Mouse (Mus musculus): ENCODE results near the gene Calhm2. TPM values are rescaled to one million over a fixed set of nuclear protein-coding genes. Genes with fewer than 3 reads are reported as not detected.

The Calhm2 gene
- total RNA-seq (2021), result 1 to 10 TPM; 4.4 to 4.5 TPM

DNA sequence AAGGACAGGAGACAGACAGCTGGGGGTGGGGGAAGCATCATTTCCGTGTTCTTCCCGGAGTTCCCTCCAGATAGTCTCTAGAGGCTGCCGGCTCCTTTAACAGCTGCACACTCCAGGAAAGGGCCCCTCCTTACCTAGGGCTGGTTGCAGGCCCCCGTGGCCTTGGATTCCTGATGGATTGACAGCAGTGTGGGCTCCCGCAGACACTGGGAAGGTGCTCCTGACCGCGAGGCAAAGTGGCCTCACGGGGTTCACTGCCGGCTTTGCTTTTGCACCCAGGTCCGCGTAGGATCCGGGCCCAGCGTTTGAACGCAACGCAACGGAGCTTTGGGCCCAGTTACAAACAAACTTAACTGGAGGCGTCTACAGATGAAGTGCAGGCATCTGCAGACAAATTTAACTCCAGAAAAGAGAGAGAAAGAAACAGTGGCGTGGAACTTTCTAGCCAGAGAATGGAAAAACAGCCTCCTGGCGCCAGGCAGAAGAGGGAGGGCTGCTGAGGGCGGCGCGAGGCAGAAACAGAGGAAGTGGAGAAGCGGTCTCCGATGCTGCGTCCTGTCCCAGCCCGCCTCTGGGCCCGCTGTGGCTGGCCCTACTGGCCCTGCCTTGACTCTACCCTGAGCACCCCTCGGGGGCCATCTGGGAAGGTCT lies at the start of gene Calhm2:
Gene Calhm2 (minus strand): TSS at position 524 of the 651 bp plus-strand sequence.
- intact Hi-C loops (cut with DNase I), result no loop called here

DNA sequence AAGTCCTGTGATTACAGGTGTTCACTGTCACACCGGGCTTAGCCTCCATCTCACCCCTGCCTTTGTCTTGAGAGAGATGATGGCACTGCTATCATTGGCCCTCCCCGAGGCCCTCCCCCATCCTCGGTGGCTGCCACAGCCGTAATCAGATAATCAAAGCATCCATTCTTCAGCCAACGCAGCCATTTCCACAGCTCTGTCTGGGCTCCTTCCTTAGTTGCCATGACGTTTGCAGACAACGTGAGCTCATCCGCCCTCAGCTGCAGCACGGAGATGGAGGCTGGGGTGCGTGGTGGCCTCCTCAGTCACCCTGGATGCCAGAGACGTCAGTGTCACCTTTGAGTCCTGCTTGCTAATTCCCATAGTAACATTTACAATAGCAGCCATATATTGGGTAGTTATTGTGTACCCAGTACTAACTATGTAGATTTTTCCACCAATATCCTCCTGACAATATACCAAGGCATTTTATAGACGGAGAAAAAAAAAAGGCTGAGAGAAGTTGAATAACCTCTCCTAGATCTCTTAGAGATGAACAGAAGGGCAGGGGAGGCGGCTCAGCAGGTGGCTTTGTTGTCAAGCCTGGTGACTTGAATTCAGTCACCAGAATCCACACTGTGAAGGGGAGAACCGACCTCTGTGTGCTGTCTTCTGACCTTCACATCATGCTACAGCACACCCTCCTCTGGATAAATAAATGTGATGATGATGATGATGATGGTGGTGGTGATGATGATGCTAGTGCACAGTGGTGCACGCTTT lies 48.6 kb upstream of the Calhm2 start:
- intact Hi-C loops (cut with DNase I), result no loop called here
- DNase-seq, result no peak

More for the DNA sequence above, at the start of gene Calhm2:
- DNase-seq, result peak; percentile 70 to 78

DNA sequence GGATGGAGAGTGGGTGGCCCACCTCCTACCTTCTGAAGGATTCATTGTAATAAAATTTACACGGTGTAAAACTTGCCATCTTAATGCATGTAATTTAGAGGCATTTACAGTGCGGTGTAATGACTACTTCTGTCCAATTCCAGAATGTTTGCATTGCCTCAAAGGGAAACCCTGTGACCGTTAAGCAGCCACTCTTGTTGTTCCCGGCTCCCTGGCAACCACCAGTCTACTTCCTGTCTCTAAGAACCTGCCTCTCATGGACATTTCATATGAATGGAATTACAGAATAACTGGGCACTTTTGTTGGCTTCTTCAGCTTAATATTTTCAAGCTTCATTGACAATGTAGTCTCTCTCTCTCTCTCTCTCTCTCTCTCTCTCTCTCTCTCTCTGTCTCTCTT lies 46.6 kb upstream of the Calhm2 start:
- no peak for DNase-seq
- intact Hi-C loops (cut with DNase I), result no loop called here

DNA sequence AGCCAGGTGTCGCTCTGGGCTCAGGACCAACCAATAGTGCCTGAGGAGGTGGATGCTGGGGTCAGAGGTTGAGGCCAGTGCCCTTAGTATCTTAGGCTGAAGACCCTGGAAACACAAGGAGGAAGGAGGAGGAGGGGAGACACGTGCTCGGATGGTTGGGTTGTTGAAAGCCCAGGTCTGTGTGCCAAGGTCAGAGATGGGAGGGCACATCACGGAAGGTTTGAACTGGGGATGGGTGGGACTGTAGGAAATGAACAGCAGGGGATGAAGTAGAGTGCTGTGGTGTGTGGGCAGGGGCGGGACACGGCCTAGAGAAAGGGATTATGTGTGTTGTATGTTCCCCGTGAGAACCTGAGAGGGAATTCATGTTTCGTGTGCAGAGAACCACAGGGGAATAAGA lies 46.1 kb upstream of the Calhm2 start:
- no peak for DNase-seq
- intact Hi-C loops (cut with DNase I), result no loop called here

DNA sequence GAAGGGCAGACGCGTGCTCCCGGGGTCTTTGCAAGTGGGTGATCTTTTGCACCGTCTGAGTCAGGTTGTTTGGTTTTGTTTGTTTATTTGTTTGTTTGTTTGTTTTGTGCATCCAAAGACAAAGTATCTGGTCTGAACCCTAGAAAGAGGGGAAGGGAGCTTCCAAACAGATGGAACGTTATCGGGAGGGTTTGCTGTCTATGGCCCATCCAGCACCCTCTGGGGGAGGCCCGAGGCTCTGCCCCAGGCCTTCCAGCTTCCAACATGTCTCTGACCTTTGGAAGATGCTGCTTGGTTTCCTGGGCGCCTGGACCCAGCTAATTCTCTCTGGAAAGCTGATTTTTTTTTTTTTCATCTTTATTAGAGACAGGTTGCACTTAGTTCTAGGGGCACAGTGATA lies 41.9 kb upstream of the Calhm2 start:
- intact Hi-C loops (cut with DNase I), result no loop called here
- DNase-seq, result no peak

DNA sequence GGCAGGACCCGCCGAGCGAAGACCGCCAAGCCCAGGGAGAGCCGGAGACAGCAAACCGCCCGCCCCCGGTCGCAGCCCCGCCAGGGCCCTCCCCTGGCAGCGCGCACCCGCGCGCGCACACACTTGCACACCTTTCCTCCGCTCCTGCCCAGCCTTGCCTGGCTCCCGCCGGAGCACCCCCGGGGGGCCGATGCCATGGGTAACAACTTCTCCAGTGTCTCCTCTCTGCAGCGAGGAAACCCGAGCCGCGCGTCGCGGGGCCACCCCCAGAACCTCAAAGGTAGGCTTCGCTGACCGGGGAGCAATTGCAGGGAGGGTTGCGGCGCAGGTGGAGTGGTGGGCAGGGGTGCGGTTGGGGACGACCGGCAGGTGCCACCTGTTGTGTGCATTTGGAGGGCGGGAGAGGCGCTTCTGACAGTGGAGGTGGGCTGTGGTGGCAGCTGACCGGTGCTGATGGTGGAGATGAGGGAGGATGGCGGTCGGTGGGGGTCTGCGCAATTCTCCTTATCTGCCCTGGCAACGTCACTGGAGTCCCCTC lies 41.2 kb upstream of the Calhm2 start:
- peak; percentile 10 to 27 for DNase-seq
- intact Hi-C loops (cut with DNase I), result loop anchor here (2.0 to 5.0 kb wide), 2 partner anchors 78 to 159 kb away; no protein-coding TSS in a partner anchor

DNA sequence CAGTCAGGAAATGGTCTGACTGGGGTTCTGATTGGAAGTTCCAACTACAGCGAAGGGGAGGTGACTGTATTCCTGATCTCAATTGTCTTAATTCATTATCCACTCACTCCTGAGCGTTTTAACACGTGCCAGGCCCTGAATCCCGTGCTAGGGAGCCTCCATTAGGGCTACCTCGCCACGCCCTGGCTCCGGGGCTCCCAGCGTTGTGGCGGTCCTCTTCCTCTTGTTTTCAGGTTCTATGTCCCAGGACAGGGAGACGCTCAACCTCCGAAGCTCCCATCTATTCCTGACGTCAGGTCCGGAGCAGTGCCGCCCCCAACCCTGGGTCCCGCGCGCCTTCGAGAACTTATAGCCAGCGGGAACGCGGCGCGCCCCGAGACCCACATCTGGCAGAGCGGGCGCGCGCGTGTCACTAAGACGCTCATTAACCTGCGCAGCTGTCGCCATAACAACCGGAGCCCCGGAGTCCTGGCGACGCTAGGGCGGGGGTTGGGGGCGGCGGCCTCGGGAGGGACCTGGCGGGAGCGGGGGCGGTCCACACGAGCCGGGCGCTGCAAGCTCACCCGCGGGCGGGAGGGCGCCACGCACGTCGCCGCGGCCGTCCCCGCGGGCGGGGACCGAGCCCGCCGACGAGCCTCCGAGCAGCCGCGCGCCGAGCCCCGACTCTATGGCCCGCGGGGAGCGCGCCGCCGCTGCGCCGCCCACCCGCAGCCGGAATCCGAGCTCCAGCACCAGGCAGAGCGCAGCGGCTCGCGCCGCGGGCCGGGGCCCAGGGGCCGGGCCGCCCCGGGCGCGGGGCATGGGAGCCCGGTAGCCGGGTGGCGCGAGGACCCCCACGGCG lies 40.6 kb upstream of the Calhm2 start, which contains the start of gene Neurl1a:
Gene Neurl1a (plus strand): TSS at position 390 of the 841 bp plus-strand sequence.
- intact Hi-C loops (cut with DNase I), result loop anchor here (2.0 to 5.0 kb wide), 2 partner anchors 79 to 160 kb away; no protein-coding TSS in a partner anchor
- peak; percentile 32 to 50 for DNase-seq

DNA sequence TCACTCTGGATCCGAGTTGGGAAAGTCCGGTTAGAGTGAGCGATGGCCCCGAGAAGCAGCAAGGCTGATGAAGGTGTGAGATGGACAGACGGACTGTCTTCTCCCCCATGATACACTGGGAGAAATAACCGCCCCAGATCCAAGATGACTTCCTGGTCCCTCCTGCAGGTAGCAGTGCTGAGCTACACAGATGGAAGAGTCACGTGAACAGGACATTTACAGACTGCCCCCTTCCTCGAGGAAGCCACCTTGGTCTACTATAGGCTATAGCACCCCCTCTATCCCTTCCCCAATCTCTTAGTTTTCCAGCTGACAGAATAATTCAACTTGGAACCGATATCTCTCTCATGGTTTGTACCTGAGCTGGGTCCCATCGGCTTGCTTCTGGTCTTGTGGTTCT lies 39.9 kb upstream of the Calhm2 start:
- peak; percentile 4 to 32 for DNase-seq
- intact Hi-C loops (cut with DNase I), result loop anchor here (2.0 to 5.0 kb wide), 2 partner anchors 79 to 161 kb away; no protein-coding TSS in a partner anchor

DNA sequence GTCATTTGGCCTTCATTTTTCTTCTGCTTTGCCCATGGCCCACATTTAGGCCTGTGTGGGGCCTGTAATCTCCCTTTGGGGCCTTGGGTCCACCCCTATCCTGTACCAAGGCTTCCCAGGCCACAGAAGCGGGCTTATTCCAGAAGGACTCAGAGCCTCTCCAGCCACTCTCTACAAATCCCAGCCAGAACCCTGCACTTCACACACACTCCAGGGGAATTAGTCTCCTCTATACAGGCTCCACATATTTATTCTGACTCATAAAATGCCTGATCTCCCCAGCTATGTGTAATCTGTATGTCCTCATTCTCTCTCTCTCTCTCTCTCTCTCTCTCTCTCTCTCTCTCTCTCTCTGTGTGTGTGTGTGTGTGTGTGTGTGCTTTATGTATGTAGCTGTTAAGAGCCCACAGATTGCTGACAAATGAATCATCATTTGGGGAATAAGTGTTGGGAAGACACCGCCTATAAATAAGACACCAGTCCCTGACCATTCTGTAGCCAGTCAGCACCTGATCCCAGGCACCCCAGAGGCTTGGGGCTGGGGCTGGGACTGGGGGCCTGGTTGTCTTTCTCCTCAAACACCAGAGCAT lies 38.9 kb upstream of the Calhm2 start:
- DNase-seq, result no peak
- intact Hi-C loops (cut with DNase I), result loop anchor here (5.0 kb wide), 1 partner anchor 80 kb away; no protein-coding TSS in a partner anchor

DNA sequence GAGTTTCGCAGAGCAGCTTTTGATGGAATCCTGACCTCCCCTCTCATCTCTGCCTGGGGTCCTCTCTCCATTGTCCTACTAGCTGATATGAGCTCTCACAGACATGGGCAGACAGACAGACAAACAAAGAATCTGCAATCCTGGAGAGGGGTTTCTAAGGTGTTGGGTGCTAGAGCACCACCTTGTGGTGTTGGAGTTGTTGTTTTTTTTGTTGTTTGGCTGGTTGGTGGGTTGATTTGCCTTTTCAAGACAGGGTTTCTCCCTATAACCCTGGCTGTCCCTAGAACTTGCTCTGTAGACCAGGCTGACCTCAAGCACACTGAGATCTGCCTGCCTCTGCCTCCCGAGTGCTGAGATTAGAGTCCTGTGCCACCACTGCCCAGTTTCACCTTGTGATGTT lies 37.4 kb upstream of the Calhm2 start:
- intact Hi-C loops (cut with DNase I), result loop anchor here (5.0 kb wide), 1 partner anchor 82 kb away; no protein-coding TSS in a partner anchor

DNA sequence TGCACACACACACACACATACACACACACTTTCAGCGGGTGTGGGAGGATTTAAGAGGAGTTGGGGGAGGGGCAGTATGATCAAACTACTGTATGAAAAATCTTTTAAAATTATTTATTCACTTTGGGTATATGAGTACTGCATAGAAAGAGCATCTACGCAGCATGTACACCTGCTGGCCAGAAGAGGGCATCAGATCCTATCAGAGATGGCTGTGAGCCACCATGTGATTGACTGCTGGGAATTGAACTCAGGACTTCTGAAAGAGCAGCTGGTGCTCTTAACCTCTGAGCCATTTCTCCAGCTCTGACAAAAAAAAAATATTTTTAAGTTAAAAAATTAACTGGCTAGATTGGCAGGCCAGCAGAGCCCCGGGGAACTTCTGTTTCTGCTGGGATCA lies 36.4 kb upstream of the Calhm2 start:
- peak; percentile 21 to 35 for DNase-seq
- intact Hi-C loops (cut with DNase I), result no loop called here

More for the DNA sequence above, 37.4 kb upstream of the Calhm2 start:
- DNase-seq, result no peak

DNA sequence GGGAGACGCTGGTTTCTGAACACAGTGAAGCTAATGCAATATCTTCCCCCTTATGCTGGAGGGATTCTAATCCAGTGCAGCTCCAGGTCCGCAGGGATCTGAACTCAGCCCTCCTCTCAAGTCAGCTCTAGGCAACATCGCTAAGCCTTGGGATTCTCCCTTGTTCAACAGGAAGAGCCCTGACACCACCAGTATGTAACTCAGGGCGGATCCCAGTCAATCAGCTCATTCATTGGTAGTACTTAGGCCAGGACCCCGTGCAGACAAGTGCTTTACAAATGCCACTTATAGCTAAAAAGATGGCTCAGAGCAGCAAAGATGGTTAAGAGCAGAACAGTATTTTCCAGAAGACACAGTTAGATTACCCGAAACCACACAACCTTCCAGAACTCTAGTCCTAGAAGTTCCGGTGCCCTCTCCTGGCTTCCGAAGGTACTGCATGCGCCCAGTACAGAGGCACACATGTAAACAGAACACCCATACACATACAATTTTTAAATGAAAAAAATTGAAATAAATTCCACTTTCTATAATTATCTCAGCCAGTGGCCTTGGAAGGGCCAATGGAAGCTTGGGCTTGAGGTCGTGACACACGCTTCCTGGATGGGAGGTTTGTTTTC lies 30.8 kb upstream of the Calhm2 start:
- intact Hi-C loops (cut with DNase I), result loop anchor here (1.0 kb wide), 1 partner anchor 48 kb away; no protein-coding TSS in a partner anchor
- peak; percentile 88 to 93 for DNase-seq

DNA sequence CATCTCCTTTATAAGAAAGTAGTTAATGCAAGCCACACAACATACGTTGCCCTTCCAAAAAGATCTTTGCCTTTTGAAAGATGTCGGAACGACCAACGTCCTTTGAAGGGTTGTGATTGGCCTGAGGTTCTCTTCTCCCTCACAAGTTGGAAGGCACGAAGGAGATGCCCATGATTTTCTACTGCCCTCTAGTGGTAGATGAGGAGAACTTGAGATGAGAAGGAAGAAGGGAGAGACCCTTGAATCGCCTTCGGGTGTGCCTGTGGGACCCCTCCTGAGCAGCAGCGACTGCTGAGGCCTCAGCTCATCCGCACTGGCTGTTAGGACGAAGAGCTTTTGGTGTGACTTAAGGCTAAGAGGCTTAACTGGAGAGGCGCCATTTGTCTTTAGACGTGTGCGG lies 30.1 kb upstream of the Calhm2 start:
- intact Hi-C loops (cut with DNase I), result loop anchor here (1.0 kb wide), 1 partner anchor 47 kb away; no protein-coding TSS in a partner anchor
- peak; percentile 32 to 64 for DNase-seq

DNA sequence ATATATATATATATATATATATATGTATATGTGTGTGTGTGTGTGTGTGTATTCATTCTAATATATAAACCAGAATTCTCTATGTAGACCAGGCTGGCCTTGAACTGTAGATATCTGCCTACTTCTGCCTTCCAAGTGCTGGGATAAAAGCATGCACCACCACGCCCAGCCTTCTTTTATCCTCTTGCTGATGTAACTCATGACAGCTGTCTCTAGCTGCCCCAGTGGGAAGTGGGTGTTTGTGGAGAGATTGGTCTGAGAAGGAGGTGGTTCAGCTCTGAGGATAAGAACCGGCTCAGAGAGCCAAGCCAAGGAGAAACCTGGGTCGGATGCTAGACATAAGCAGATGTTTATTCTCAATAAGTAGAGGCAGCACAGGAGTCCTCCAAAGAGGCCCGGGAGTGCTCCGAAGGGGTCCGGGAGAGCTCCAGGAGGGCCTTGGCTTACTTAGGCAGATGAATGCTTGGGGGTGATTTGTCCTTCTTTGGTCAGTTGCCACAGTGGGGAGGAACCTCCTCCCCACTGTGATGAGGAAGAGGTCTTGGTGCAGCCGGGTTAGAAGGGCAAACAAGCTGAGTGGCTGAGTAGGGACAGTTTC lies 29.6 kb upstream of the Calhm2 start:
- intact Hi-C loops (cut with DNase I), result loop anchor here (1.0 kb wide), 1 partner anchor 46 kb away; no protein-coding TSS in a partner anchor
- DNase-seq, result peak in 1 of 2 experiments; percentile 18

DNA sequence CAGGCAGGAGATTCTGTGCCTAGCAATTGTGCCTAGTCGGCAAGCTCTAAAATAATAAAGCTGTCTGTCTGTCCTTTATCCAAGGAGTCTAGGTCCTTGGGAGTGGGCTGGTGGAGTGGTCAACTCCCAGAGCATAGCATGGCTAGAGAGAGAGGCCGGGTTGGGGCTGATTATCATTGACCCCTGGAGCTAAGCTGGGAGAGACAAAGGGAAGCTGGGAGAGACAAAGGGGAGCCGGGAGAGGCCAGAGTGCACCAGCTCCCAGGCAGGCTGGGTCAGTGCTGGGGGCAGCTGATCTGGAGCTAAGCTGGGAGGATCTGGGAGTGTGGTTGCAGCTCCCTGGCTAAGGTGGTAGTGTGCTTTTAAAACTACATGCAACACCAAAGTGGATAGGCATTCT lies 28.7 kb upstream of the Calhm2 start:
- intact Hi-C loops (cut with DNase I), result no loop called here
- no peak for DNase-seq

DNA sequence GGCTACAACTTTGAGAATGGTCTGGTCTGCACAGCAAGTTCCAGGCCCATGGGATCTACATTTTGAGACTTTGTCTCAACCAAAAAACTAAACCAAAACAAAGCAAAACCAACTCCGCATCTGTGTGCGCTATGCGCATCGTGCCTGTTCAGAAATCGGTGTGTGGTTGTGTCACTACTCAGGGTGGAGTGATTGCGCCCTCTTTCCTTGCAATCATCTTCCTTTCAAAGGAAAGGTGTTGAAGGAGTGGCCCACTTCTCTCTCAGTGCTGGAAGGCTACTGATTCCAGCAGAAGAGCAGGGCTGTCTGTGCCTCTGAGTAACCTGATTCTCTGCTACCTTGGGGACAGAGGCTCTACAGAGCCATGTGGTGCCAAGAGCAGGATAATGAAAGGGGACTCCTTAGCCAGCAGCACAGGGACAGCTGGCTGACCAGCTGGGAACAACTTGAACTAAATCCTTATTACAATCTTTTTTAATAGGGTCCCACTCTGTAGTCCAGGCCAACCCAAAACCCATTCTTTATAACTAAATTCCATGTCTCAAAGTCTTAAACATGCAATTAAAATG lies 25.2 kb upstream of the Calhm2 start:
- DNase-seq, result no peak
- intact Hi-C loops (cut with DNase I), result no loop called here

DNA sequence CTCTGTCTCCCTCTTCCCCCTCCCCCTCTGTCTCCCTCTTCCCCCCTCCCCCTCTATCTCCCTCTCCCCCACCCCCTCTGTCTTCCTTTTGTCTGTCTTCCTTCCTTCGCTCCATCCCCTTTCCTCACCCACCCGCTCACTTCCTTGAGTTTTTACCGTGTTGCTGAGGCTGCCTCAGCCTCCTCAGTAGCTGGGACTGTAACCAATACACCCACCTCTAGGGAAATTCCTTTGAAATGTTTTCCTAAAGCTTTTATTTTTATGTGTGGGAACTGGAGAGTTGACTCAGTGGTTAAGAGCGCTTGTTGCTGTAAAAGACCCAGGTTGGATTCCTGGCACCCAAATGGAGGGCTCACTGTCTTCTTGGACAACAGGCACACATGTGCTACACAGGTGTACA lies 23.6 kb upstream of the Calhm2 start:
- no peak for DNase-seq
- intact Hi-C loops (cut with DNase I), result no loop called here

DNA sequence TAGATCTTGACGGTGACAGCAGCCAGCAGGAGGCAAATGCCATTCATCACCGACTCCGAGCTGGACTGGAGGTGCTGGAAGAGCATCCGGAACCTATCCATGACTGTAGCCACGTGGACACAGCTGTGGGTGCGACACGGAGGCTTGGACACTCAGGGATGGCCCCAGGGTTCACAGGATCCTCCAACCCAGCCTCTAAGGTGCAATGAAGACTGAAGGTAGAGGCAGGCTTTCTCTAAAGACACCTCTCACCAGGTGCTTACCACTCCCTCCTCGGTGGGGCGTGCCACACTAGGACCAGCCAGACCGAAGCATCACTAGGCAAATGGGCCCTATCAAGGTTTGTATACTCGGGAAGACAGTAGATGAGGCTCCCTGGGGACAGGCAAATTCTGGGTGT lies 19.6 kb upstream of the Calhm2 start, which contains the start of gene Calhm3:
Gene Calhm3 (minus strand): TSS at position 101 of the 400 bp plus-strand sequence.
- no peak for DNase-seq
- intact Hi-C loops (cut with DNase I), result no loop called here

DNA sequence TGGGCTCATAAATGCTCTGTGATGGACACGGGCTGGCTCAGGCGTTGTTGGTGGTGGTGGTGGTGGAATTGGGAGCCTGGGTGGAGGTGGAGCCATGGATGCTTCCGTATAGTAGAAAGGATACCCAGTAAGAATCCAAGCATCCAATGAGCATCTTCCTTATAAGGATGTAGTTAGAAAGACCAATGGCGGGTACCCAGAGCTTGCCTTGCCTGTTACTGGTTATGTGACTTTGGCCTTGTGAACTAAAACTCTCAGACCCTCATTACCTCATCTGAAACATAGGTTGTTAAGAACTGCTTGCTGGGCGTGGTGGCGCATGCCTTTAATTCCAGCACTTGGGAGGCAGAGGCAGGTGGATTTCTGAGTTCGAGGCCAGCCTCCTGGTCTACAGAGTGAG lies 15.7 kb upstream of the Calhm2 start:
- DNase-seq, result no peak
- intact Hi-C loops (cut with DNase I), result no loop called here
